Mouse (Mus musculus) heart, adult 2 months (tissue): ENCODE results near the gene Trpc4ap.

Experiments
- CTCF ChIP-seq: fragments of 200-600 bp; IDR thresholded peaks from 2 replicates; pipeline ENCODE4 v1.8.1; 2022; ENCODE audit warnings: antibody characterized with exemption, mild to moderate bottlenecking, moderate library complexity
- POLR2A ChIP-seq: fragments of 200-500 bp; IDR thresholded peaks from 2 replicates; pipeline ENCODE4 v1.6.1; 2011; ENCODE audit warnings: mild to moderate bottlenecking, low read depth, low read length, control low read depth; ENCODE audit not compliant: insufficient read depth

DNA sequence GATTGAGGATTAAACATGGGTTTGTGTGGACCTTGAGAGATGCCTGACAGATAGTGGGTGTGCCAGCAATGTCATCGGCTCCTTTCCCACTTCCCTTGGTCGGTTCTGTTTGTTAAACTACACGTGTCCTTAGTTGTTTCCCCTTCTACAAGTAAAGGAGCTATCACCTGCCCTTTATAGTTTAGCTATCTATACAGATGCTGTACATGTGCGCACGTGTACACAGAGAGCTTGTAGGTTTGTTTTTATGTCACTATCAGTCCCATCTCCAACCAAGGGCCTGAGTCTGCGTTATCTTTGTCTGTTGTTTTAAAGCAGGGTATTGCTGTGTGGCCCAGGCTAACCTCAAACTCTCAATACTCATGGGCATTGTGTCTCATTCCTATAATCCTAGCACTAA lies 68.2 kb downstream of the Trpc4ap start:
- no peak for TF ChIP-seq CTCF
- TF ChIP-seq POLR2A = no peak
